Mouse (Mus musculus) bone marrow, adult 2 months (tissue): ENCODE results near the gene Pgap3. TPM values are rescaled to one million over a fixed set of nuclear protein-coding genes. Genes with fewer than 3 reads are reported as not detected.
A peak's percentile ranks its signal among the peaks of the same experiment; 100 is the strongest.
"Not testable (repeated sequence)": the region's sequence is repeated elsewhere in the genome, so short reads cannot be mapped to it uniquely, and the experiment has no call there.

Experiments used
- H3K27ac ChIP-seq: fragments of 200-500 bp; 2 replicates; pipeline ENCODE4 v1.5.1; 2012; ENCODE audit warnings: low read depth, mild to moderate bottlenecking, control low read depth, inconsistent platforms, low read length; ENCODE audit not compliant: control insufficient read depth, poor library complexity, insufficient read depth
- H3K4me1 ChIP-seq: fragments of 200-500 bp; 2 replicates; pipeline ENCODE4 v1.6.1; 2011; ENCODE audit warnings: low read length; ENCODE audit not compliant: control insufficient read depth, insufficient read depth
- H3K4me3 ChIP-seq: fragments of 200-500 bp; replicated peaks from 2 replicates; pipeline ENCODE3; 2011; ENCODE audit warnings: mild to moderate bottlenecking, low read depth, low read length, control low read depth; ENCODE audit not compliant: control insufficient read depth
- CTCF ChIP-seq: fragments of 200-500 bp; IDR thresholded peaks from 2 replicates; pipeline ENCODE4 v1.5.1; 2011; ENCODE audit warnings: low read length, control low read depth; ENCODE audit not compliant: control insufficient read depth, insufficient read depth
- POLR2A ChIP-seq: fragments of 200-500 bp; IDR thresholded peaks from 2 replicates; pipeline ENCODE4 v1.6.1; 2011; ENCODE audit warnings: low read depth, mild to moderate bottlenecking, control low read depth, low read length, borderline replicate concordance; ENCODE audit not compliant: control insufficient read depth
- WGBS: fragments of 180-500 bp; shearing (Covaris S2); methylation state at CpG from one replicate; pipeline ENCODE4 v1.1.7; 2018; 5-methylcytosine and 5-hydroxymethylcytosine counted together
- polyA plus RNA-seq: library from polyadenylated mRNA; stranded (reverse); fragments of >200 nt; gene quantifications from 2 replicates; pipeline ENCODE4 v1.2.4, GENCODE M21; 2011; ENCODE audit warnings: low replicate concordance; ENCODE audit not compliant: missing spikeins, insufficient read depth, insufficient read length

The Pgap3 gene
- polyA plus RNA-seq, 1 experiment = 2.7 TPM

GRCm38 (mm10) chr11:98389221-98389780, 11.0 kb downstream of the Pgap3 start:
- Histone ChIP-seq H3K4me1 (peaks cover 2% of the 10 kb centered on the region), H3K4me3 (no peak overlapping the region), H3K27ac (no peak overlapping the region)
- TF ChIP-seq POLR2A (no peak), CTCF (peak; percentile 62)
- WGBS = 15% methylated on average over 9 of the region's 9 CpGs

DNA sequence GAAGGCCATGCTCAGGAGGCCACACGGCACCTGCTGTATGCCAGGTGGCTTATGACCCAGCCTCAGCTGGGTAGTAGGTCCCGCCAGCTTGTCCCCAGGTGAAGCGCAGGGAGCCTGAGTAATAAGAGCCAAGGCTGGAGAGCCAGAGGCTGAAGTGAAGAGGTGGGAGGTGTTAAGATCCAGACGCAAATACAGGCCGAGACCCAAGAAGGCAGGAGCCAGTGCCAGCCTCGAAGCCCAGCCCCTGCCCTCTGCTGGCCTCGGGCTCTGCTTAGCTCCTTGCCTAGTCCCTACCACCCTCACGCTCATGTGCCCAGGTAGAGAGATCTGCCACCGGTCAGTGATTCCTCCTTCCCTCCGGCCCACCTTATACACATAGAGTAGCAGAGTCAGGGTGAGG, 12.0 kb downstream of the Pgap3 start:
- TF ChIP-seq POLR2A = no peak
- TF ChIP-seq CTCF = no peak
- Histone ChIP-seq H3K4me3 (no peak overlapping the region), H3K4me1 (peaks cover 2% of the 10 kb centered on the region), H3K27ac (no peak overlapping the region)
- 85% methylated on average over 10 of the region's 10 CpGs for WGBS

- 57% methylated on average over 14 of the region's 14 CpGs for WGBS
- no peak overlapping the region for H3K27ac ChIP-seq
- TF ChIP-seq CTCF (no peak), POLR2A (no peak)
- H3K4me3 ChIP-seq = no peak overlapping the region
- no peaks in the 10 kb centered on the region for H3K4me1 ChIP-seq
Measured at GRCm38 (mm10) chr11:98387056-98387577, 13.2 kb downstream of the Pgap3 start.

DNA sequence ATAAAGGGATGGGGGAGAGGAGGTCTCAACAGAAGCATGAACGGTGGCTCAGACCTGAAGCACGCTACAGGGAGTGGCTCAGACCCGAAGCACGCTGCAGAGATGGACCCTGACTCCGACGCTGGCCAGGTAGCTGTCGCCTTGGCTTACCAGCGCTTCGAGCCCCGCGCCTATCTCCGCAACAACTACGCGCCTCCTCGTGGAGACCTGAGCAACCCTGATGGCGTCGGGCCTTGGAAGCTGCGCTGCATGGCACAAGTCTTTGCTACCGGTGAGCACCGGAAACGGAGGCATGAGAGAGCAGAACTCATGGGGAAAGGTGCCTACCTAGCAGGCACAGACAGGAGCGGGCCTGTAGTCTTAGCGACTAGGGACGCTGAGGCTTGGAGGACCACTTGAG, 13.7 kb downstream of the Pgap3 start:
- Histone ChIP-seq H3K4me3 (no peak overlapping the region), H3K4me1 (no peaks in the 10 kb centered on the region), H3K27ac (no peak overlapping the region)
- 20% methylated on average over 24 of the region's 24 CpGs for WGBS
- TF ChIP-seq CTCF = no peak
- TF ChIP-seq POLR2A = peak; percentile 27; the same call in 1 of the 2 replicates

- Histone ChIP-seq H3K4me1 (no peaks in the 10 kb centered on the region), H3K27ac (no peak within 1 kb of the TSS), H3K4me3 (no peak within 1 kb of the TSS)
- 54% methylated on average over 25 of the region's 25 CpGs for WGBS
- TF ChIP-seq POLR2A = no peak
- no peak for TF ChIP-seq CTCF
Measured at GRCm38 (mm10) chr11:98385638-98386585, 14.4 kb downstream of the Pgap3 start, which contains the start of gene Pnmt. Gene Pnmt (plus strand): TSS chr11:98386450.

- Histone ChIP-seq H3K4me1 (no peaks in the 10 kb centered on the region), H3K4me3 (no peak overlapping the region), H3K27ac (no peak overlapping the region)
- TF ChIP-seq POLR2A = no peak
- WGBS = 71% methylated on average over 8 of the region's 8 CpGs
Measured at GRCm38 (mm10) chr11:98384721-98385637, 15.3 kb downstream of the Pgap3 start.

DNA sequence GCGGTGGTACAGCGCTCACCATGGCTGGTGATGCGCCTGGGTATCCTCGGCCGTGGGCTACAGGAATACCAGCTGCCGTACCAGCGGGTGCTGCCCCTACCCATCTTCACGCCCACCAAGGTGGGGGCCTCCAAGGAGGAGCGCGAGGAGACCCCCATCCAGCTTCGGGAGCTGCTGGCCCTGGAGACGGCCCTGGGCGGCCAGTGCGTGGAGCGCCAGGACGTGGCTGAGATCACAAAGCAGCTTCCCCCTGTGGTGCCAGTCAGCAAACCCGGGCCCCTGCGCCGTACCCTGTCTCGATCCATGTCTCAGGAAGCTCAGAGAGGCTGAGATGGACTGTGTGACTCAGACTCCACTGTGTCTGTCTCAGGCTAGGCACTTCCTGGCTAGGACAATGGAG, 16.1 kb downstream of the Pgap3 start:
- TF ChIP-seq CTCF (no peak), POLR2A (no peak)
- Histone ChIP-seq H3K4me1 (no peaks in the 10 kb centered on the region), H3K4me3 (no peak overlapping the region), H3K27ac (no peak overlapping the region)
- 79% methylated on average over 20 of the region's 20 CpGs for WGBS

DNA sequence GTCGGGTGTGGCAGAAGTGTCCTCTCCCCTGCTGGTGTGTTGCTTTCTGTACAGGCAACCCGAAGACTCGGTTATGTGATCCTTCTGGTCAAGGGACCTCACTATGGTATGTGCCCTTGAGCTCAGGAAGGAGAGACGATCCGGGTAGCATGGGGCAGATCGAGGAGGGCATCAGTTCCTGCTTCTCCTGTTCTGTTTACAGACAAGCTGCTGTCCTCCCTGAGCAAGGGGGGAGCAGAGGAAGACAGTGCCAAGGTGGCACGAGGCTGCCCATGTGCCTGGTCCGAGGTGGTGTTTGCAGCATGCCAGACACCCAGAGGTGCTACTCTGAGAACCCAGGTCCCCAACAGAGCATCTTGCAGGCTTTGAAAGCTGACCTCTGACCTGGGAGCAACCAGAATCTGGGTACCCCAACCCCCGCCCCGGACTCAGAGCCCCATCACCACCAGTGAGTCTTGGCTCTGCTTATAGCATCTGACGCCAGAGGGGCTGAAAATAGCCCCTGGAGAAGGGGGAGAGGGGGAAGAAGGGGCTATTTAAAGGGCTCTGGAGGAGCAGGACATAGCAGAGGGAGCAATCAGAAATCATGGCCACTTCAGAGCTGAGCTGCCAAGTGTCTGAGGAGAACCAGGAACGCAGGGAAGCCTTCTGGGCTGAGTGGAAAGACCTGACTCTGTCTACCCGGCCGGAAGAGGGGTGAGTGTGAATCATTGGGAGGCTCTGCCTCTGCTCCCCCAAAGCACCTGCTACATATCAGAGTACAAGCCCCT, 16.8 kb downstream of the Pgap3 start, which contains the start of gene Tcap:
Gene Tcap (plus strand): TSS at position 551 of the 770 bp plus-strand sequence.
- H3K4me1 ChIP-seq = no peaks in the 10 kb centered on the region
- WGBS = 67% methylated on average over 14 of the region's 14 CpGs
- H3K4me3 ChIP-seq = no peak within 1 kb of the TSS
- no peak for TF ChIP-seq POLR2A
- no peak within 1 kb of the TSS for H3K27ac ChIP-seq

- not testable (repeated sequence) for H3K27ac ChIP-seq, H3K4me1 ChIP-seq, H3K4me3 ChIP-seq
- WGBS = 60% methylated on average over 2 of the region's 2 CpGs
Measured at GRCm38 (mm10) chr11:98382405-98382804, 17.9 kb downstream of the Pgap3 start.
